Mouse (Mus musculus) monocyte, adult 2 months (primary cell): ENCODE measurements around the gene Axl.
"Not testable (repeated sequence)": the region's sequence is repeated elsewhere in the genome, so short reads cannot be mapped to it uniquely, and the experiment has no call there.

Experiments
- DNase-seq, 2 experiments: peaks; one replicate each; pipeline ENCODE4 v3.0.0; 2022; ENCODE audit warnings: low spot score in 2 of 2, low read depth in 1 of 2

The Axl gene

GRCm38 (mm10) chr7:25794775-25795174 is 6.3 kb upstream of the Axl start:
- DNase-seq, result no peak

- DNase-seq, result peak in 1 of 2 experiments; percentile 24
Measured at GRCm38 (mm10) chr7:25793679-25794078, 5.2 kb upstream of the Axl start.

GRCm38 (mm10) chr7:25792966-25793365 is 4.5 kb upstream of the Axl start:
- DNase-seq, result not testable (repeated sequence)

- no peak for DNase-seq
Measured at GRCm38 (mm10) chr7:25790615-25791014, 2.1 kb upstream of the Axl start.

GRCm38 (mm10) chr7:25789129-25789440 is 580 bp upstream of the Axl start:
- no peak for DNase-seq

- no peak for DNase-seq
Measured at GRCm38 (mm10) chr7:25787456-25788219, 867 bp downstream of the Axl start.

- DNase-seq, result no peak
Measured at GRCm38 (mm10) chr7:25786974-25787373, 1.5 kb downstream of the Axl start.

GRCm38 (mm10) chr7:25785752-25786151 is 2.8 kb downstream of the Axl start:
- no peak for DNase-seq

- no peak for DNase-seq
Measured at GRCm38 (mm10) chr7:25784808-25785207, 3.7 kb downstream of the Axl start.

GRCm38 (mm10) chr7:25783746-25784145 is 4.8 kb downstream of the Axl start:
- DNase-seq, result no peak

- DNase-seq, result no peak
Measured at GRCm38 (mm10) chr7:25782744-25783143, 5.8 kb downstream of the Axl start.

- DNase-seq, result no peak
Measured at GRCm38 (mm10) chr7:25781937-25782610, 6.4 kb downstream of the Axl start.

- no peak for DNase-seq
Measured at GRCm38 (mm10) chr7:25781321-25781936, 7.1 kb downstream of the Axl start.

- DNase-seq, result no peak
Measured at GRCm38 (mm10) chr7:25780753-25781152, 7.8 kb downstream of the Axl start.

- no peak for DNase-seq
Measured at GRCm38 (mm10) chr7:25780021-25780420, 8.5 kb downstream of the Axl start.

- DNase-seq, result no peak
Measured at GRCm38 (mm10) chr7:25768229-25768628, 20.3 kb downstream of the Axl start.

GRCm38 (mm10) chr7:25766108-25766507 is 22.4 kb downstream of the Axl start:
- no peak for DNase-seq

GRCm38 (mm10) chr7:25764221-25764620 is 24.3 kb downstream of the Axl start:
- DNase-seq, result no peak

- DNase-seq, result no peak
Measured at GRCm38 (mm10) chr7:25763678-25764077, 24.8 kb downstream of the Axl start.

GRCm38 (mm10) chr7:25761354-25761753 is 27.2 kb downstream of the Axl start:
- no peak for DNase-seq

GRCm38 (mm10) chr7:25756011-25756410 is 32.5 kb downstream of the Axl start:
- DNase-seq, result peak; percentile 82 to 88

GRCm38 (mm10) chr7:25755468-25755833 is 33.1 kb downstream of the Axl start:
- DNase-seq, result no peak
